Mouse (Mus musculus): ENCODE results near the gene Ubash3a. TPM values are rescaled to one million over a fixed set of nuclear protein-coding genes. Genes with fewer than 3 reads are reported as not detected.

The Ubash3a gene
- polyA plus RNA-seq, 1 experiment from 2014 or later, result 0.25 TPM

DNA sequence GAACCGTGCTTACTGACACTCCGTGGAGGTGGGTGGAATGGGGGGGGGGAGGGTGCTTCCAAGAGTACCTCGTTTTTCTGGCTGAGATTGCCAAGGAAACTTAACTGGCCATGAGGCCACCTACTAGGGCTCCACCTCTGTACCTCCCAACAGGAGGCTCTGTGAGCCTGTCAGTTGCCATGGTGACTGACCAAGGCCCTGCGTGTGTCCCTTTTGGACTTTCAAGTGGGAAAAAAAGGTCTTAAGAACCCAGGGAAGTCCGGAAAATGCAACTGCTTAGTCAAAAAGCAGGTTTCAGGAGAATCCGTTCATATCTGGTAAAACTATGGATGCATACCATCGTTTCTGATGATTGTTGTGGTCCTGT lies 75.0 kb downstream of the Ubash3a start:
- Histone ChIP-seq H3K9ac (ENCODE audit: low read depth, low read length) (no peak overlapping the region), H3K36me3 (ENCODE audit: control insufficient read depth, insufficient read depth, low read length) (no peaks in the 10 kb centered on the region), H3K4me3 (ENCODE audit: low read depth, low read length) (no peak overlapping the region), H3K27ac (replicated peaks; ENCODE audit: low read depth, low read length) (no peak overlapping the region), H3K9me3 (ENCODE audit: control insufficient read depth, low read length) (no peaks in the 10 kb centered on the region), H3K4me1 (ENCODE audit: control insufficient read depth, insufficient read depth, low read length) (no peaks in the 10 kb centered on the region), H3K4me2 (ENCODE audit: low read depth, low read length) (no peak overlapping the region), H3K27me3 (replicated peaks; ENCODE audit: control insufficient read depth, insufficient read depth, low read length) (no peaks in the 10 kb centered on the region)
- 23% methylated on average over 7 of the region's 7 CpGs for WGBS
- ATAC-seq (ENCODE audit: low read depth), result no peak
- DNase-seq (ENCODE audit: low spot score), result no peak

DNA sequence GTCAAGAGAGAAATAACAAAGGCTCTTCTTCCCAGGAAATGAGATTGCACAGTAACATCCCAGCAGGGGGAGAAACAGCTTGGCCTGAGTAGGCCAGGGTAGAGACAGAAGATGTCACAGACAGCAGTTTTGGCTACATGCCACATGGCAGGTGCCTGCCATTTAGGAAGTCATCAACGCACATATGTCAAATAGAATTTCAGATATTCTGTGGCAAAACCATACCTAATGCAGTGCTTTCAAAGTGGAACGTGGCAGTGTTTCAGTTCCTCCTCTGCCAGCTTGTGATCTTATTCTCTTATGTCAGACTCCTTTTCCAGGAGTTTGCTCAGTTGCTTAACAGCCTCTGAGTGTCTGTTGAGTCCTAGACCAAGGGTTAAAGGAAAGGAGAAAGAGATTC lies 78.2 kb downstream of the Ubash3a start:
- WGBS, result 74% methylated on average over 2 of the region's 2 CpGs
- no peak for ATAC-seq (ENCODE audit: low read depth)

DNA sequence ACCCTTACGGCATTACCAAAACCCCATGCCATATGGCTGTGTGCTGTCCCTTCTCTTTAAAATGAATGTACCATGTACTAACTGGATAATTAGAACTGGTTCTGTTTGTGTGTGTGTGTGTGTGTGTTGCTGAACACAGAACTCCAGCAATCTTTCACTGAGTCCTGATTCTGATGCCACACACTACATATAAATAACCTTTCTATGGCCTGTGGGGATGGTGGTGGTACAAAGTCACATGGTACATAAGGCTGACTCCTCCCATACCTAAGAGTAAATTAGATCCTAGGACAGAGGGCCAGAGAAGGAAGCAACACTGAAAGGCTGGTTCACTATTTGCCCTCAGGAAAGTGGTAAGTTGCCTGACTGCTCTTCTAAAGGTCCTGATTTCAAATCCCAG lies 78.8 kb downstream of the Ubash3a start, which contains the start of gene Slc37a1:
Slc37a1 (plus strand) TSS at position 301 of the 400 bp plus-strand sequence.
- Histone ChIP-seq H3K4me2 (ENCODE audit: low read depth, low read length) (no peak within 1 kb of the TSS), H3K27me3 (replicated peaks; ENCODE audit: control insufficient read depth, insufficient read depth, low read length) (no peaks in the 10 kb centered on the region), H3K4me3 (ENCODE audit: low read depth, low read length) (no peak within 1 kb of the TSS), H3K4me1 (ENCODE audit: control insufficient read depth, insufficient read depth, low read length) (no peaks in the 10 kb centered on the region), H3K36me3 (ENCODE audit: control insufficient read depth, insufficient read depth, low read length) (no peaks in the 10 kb centered on the region), H3K27ac (replicated peaks; ENCODE audit: low read depth, low read length) (no peak within 1 kb of the TSS), H3K9me3 (ENCODE audit: control insufficient read depth, low read length) (no peaks in the 10 kb centered on the region), H3K9ac (ENCODE audit: low read depth, low read length) (no peak within 1 kb of the TSS)
- ATAC-seq (ENCODE audit: low read depth) (no peak), DNase-seq (ENCODE audit: low spot score) (no peak)
- WGBS, result 93% methylated on average over 1 of the region's 1 CpGs

More for the DNA sequence above, 78.2 kb downstream of the Ubash3a start:
- Histone ChIP-seq H3K9ac (ENCODE audit: low read depth, low read length) (no peak overlapping the region), H3K4me3 (ENCODE audit: low read depth, low read length) (no peak overlapping the region), H3K4me1 (ENCODE audit: control insufficient read depth, insufficient read depth, low read length) (no peaks in the 10 kb centered on the region), H3K9me3 (ENCODE audit: control insufficient read depth, low read length) (no peaks in the 10 kb centered on the region), H3K36me3 (ENCODE audit: control insufficient read depth, insufficient read depth, low read length) (no peaks in the 10 kb centered on the region), H3K27ac (replicated peaks; ENCODE audit: low read depth, low read length) (no peak overlapping the region), H3K4me2 (ENCODE audit: low read depth, low read length) (no peak overlapping the region), H3K27me3 (replicated peaks; ENCODE audit: control insufficient read depth, insufficient read depth, low read length) (no peaks in the 10 kb centered on the region)
- DNase-seq (ENCODE audit: low spot score), result no peak

DNA sequence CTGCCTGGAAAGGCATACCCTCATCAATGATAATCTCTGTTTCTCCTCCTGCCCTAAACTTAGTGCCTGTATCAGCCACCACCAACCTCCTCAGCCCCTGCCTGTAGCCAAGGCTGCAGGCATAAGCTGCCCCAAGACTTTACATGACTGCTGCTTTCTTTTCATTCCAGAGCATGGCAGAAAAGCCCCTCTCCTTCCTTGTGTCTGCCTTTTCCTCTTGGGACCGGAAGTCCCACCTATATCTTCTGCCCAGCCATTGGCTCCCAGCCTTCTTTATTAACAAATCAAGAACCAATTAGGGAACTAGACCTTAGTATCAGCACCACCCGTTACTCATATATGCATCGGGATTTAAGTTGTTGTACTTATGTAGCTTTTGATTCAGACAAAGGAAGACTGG lies 79.5 kb downstream of the Ubash3a start:
- no peak overlapping the region for H3K4me3 ChIP-seq (ENCODE audit: low read depth, low read length)
- ATAC-seq (ENCODE audit: low read depth), result no peak
- DNase-seq (ENCODE audit: low spot score), result no peak
- no peak overlapping the region for H3K9ac ChIP-seq (ENCODE audit: low read depth, low read length)
- no peak overlapping the region for H3K27ac ChIP-seq (replicated peaks; ENCODE audit: low read depth, low read length)
- H3K9me3 ChIP-seq (ENCODE audit: control insufficient read depth, low read length), result no peaks in the 10 kb centered on the region
- H3K36me3 ChIP-seq (ENCODE audit: control insufficient read depth, insufficient read depth, low read length), result no peaks in the 10 kb centered on the region
- WGBS, result 85% methylated on average over 3 of the region's 3 CpGs
- H3K27me3 ChIP-seq (replicated peaks; ENCODE audit: control insufficient read depth, insufficient read depth, low read length), result no peaks in the 10 kb centered on the region
- no peaks in the 10 kb centered on the region for H3K4me1 ChIP-seq (ENCODE audit: control insufficient read depth, insufficient read depth, low read length)
- no peak overlapping the region for H3K4me2 ChIP-seq (ENCODE audit: low read depth, low read length)

DNA sequence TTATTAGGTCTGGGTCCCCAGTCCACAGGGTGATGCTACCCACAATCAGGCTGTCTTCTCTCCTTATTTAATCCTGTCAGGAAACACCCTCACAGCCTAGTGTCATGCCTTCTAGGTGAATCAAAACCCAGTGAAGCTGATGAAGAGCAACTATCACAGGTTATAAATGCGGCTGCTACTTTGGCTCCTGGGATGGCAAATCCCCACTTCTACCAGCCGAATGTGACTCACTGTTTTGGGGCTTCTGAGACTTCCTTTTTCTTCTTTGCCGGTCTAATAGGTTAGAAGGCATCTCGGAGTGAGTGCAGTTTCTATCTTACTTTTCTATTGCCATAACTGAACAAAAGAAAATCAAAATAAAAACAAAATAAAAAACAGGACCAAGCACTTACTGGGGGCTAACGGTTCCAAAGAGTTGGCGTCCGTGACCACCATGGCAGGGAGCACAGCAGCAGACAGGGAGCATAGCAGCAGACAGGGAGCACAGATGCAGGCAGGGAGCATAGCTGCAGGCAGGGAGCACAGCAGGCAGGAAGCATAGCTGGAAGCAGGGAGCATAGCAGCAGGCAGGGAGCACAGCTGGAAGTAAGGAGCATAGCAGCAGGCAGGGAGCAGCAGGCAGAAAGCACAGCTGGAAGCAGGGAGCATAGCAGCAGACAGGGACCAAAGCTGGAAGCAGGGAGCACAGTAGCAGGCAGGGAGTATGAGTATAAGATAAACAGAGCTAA lies 81.5 kb downstream of the Ubash3a start:
- no peaks in the 10 kb centered on the region for H3K27me3 ChIP-seq (replicated peaks; ENCODE audit: control insufficient read depth, insufficient read depth, low read length)
- H3K27ac ChIP-seq (replicated peaks; ENCODE audit: low read depth, low read length), result no peak overlapping the region
- WGBS, result 57% methylated on average over 7 of the region's 7 CpGs
- no peaks in the 10 kb centered on the region for H3K9me3 ChIP-seq (ENCODE audit: control insufficient read depth, low read length)
- no peak overlapping the region for H3K4me3 ChIP-seq (ENCODE audit: low read depth, low read length)
- H3K4me1 ChIP-seq (ENCODE audit: control insufficient read depth, insufficient read depth, low read length), result no peaks in the 10 kb centered on the region
- H3K9ac ChIP-seq (ENCODE audit: low read depth, low read length), result no peak overlapping the region
- ATAC-seq (ENCODE audit: low read depth), result no peak
- H3K4me2 ChIP-seq (ENCODE audit: low read depth, low read length), result no peak overlapping the region
- no peak for DNase-seq (ENCODE audit: low spot score)
- no peaks in the 10 kb centered on the region for H3K36me3 ChIP-seq (ENCODE audit: control insufficient read depth, insufficient read depth, low read length)

DNA sequence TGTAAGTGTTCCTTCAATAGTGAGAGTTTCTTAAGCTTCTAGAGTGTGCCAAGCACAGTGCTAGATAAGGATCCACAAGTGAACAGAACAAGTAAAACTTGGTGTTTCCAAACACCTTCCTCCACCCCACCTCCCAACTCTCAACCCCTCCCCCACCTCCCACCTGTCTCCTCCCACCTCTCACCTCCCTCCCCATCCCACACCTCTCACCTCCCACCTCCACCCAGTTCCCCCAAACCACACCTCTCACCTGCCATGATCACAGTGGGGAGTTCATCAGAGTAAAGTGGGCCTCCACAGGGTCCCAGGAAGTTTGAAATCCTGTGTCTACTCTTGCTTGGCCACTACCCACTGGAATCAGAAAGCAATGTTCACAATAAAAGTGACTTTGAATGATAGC lies 82.6 kb downstream of the Ubash3a start:
- Histone ChIP-seq H3K4me3 (ENCODE audit: low read depth, low read length) (no peak overlapping the region), H3K27ac (replicated peaks; ENCODE audit: low read depth, low read length) (no peak overlapping the region), H3K36me3 (ENCODE audit: control insufficient read depth, insufficient read depth, low read length) (no peaks in the 10 kb centered on the region), H3K4me2 (ENCODE audit: low read depth, low read length) (no peak overlapping the region), H3K4me1 (ENCODE audit: control insufficient read depth, insufficient read depth, low read length) (no peaks in the 10 kb centered on the region), H3K27me3 (replicated peaks; ENCODE audit: control insufficient read depth, insufficient read depth, low read length) (peaks cover 5% of the 10 kb centered on the region), H3K9ac (ENCODE audit: low read depth, low read length) (no peak overlapping the region), H3K9me3 (ENCODE audit: control insufficient read depth, low read length) (no peaks in the 10 kb centered on the region)
- DNase-seq (ENCODE audit: low spot score), result no peak
- no peak for ATAC-seq (ENCODE audit: low read depth)

DNA sequence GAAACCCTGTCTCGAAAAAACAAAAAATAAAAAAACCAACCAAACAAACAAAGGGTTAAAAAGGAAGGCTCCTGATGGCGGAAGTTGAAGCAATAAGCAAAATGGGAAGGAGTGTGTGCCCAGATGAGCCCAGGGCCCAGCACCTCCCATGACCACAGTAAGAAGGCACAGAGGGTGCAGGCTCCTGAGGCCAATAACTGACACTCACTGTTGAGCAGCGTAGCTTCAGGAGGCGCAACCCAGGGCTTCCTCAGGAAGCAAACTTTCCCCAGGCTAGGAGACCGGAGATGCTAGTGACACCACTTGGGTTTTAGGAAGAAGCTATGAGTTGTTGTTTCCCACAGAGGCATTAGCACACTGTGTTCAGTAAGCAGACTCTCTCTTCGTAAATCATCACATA lies 83.2 kb downstream of the Ubash3a start:
- Histone ChIP-seq H3K27ac (replicated peaks; ENCODE audit: low read depth, low read length) (no peak overlapping the region), H3K9me3 (ENCODE audit: control insufficient read depth, low read length) (no peaks in the 10 kb centered on the region), H3K36me3 (ENCODE audit: control insufficient read depth, insufficient read depth, low read length) (no peaks in the 10 kb centered on the region), H3K9ac (ENCODE audit: low read depth, low read length) (no peak overlapping the region), H3K27me3 (replicated peaks; ENCODE audit: control insufficient read depth, insufficient read depth, low read length) (peaks cover 10% of the 10 kb centered on the region), H3K4me1 (ENCODE audit: control insufficient read depth, insufficient read depth, low read length) (peaks cover 3% of the 10 kb centered on the region; the same call in 1 of the 2 replicates), H3K4me2 (ENCODE audit: low read depth, low read length) (no peak overlapping the region), H3K4me3 (ENCODE audit: low read depth, low read length) (no peak overlapping the region)
- 62% methylated on average over 6 of the region's 6 CpGs for WGBS
- ATAC-seq (ENCODE audit: low read depth) (no peak), DNase-seq (ENCODE audit: low spot score) (no peak)

DNA sequence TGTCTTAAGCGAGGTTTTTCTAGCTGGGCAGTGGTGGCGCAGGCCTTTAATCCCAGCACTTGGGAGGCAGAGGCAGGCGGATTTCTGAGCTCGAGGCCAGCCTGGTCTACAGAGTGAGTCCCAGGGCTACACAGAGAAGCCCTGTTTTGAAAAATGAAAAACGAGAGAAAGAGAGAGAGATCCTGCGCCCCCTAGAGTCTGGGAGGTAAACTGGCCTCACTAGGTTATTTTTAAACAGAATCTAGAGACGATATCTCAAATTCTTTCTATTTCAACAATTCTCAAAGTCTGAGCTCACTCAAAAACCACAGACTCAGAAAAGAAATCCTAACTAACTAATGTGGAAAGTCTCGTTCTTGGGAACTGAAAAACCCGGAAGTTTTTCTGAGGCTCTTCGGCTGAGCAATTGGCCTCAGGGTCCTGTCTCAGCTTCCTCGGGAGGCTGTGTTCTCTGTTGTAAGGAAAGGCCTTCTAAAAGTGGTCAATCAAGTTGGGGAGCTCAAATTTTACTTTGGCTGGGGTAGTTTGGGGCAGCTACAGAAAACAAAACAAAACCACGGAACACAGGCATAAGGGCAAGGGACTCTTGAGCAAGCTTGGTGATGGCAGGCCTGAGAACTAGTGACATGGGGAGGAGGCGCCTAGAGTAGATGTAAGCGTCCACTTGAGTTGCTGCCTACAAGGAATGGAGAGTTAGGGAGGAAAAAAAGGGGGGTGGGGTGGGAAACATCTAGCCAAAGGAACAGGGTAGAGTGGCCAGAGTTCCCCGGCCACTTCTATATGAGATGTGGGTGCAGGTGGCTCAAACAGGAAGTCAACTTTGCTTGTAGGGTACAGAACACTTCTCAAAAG lies 86.9 kb downstream of the Ubash3a start:
- H3K4me2 ChIP-seq (ENCODE audit: low read depth, low read length), result no peak overlapping the region

More for the DNA sequence above, 86.9 kb downstream of the Ubash3a start:
- H3K9ac ChIP-seq (ENCODE audit: low read depth, low read length), result no peak overlapping the region
- WGBS, result 79% methylated on average over 15 of the region's 15 CpGs
- no peak overlapping the region for H3K4me3 ChIP-seq (ENCODE audit: low read depth, low read length)
- H3K9me3 ChIP-seq (ENCODE audit: control insufficient read depth, low read length), result no peaks in the 10 kb centered on the region
- peaks cover 9% of the 10 kb centered on the region; the same call in 1 of the 2 replicates for H3K4me1 ChIP-seq (ENCODE audit: control insufficient read depth, insufficient read depth, low read length)
- DNase-seq (ENCODE audit: low spot score) (no peak), ATAC-seq (ENCODE audit: low read depth) (no peak)
- H3K27me3 ChIP-seq (replicated peaks; ENCODE audit: control insufficient read depth, insufficient read depth, low read length), result peaks cover 28% of the 10 kb centered on the region
- H3K36me3 ChIP-seq (ENCODE audit: control insufficient read depth, insufficient read depth, low read length), result no peaks in the 10 kb centered on the region
- H3K27ac ChIP-seq (replicated peaks; ENCODE audit: low read depth, low read length), result no peak overlapping the region
